Mouse (Mus musculus): ENCODE data around the gene Hydin. TPM values are rescaled to one million over a fixed set of nuclear protein-coding genes. Genes with fewer than 3 reads are reported as not detected.

The Hydin gene
- polyA plus RNA-seq, 1 experiment from 2014 or later, result 0.03 TPM

GRCm38 (mm10) chr8:110444276-110444675 is 177.5 kb downstream of the Hydin start:
- Histone ChIP-seq H3K4me3 (replicated peaks; ENCODE audit: low read depth, low read length) (no peak overlapping the region), H3K36me3 (ENCODE audit: insufficient read depth, low read length) (no peaks in the 10 kb centered on the region), H3K9me3 (replicated peaks; ENCODE audit: low read length) (no peaks in the 10 kb centered on the region), H3K9ac (ENCODE audit: low read depth, low read length) (no peak overlapping the region), H3K4me2 (ENCODE audit: low read length) (no peak overlapping the region), H3K27me3 (ENCODE audit: insufficient read depth, low read length) (no peaks in the 10 kb centered on the region), H3K4me1 (replicated peaks; ENCODE audit: insufficient read depth, low read length) (no peaks in the 10 kb centered on the region), H3K27ac (no peak overlapping the region)
- no peak for ATAC-seq (replicated peaks; ENCODE audit: low FRiP score, low read depth)
- no peak for TF ChIP-seq CTCF (IDR thresholded peaks at IDR 0.05; ENCODE audit: low read depth)
- no peak for DNase-seq (ENCODE audit: low spot score)
- WGBS, result 87% methylated on average over 2 of the region's 2 CpGs

- Histone ChIP-seq H3K4me1 (replicated peaks; ENCODE audit: insufficient read depth, low read length) (no peaks in the 10 kb centered on the region), H3K9ac (ENCODE audit: low read depth, low read length) (no peak overlapping the region), H3K27ac (no peak overlapping the region), H3K4me2 (ENCODE audit: low read length) (no peak overlapping the region), H3K9me3 (replicated peaks; ENCODE audit: low read length) (no peaks in the 10 kb centered on the region), H3K27me3 (ENCODE audit: insufficient read depth, low read length) (no peaks in the 10 kb centered on the region), H3K36me3 (ENCODE audit: insufficient read depth, low read length) (no peaks in the 10 kb centered on the region), H3K4me3 (replicated peaks; ENCODE audit: low read depth, low read length) (no peak overlapping the region)
- 91% methylated on average over 6 of the region's 6 CpGs for WGBS
- TF ChIP-seq CTCF (IDR thresholded peaks at IDR 0.05; ENCODE audit: low read depth), result no peak
- no peak for DNase-seq (ENCODE audit: low spot score)
- no peak for ATAC-seq (replicated peaks; ENCODE audit: low FRiP score, low read depth)
These were observed 183.7 kb downstream of the Hydin start for GRCm38 (mm10) chr8:110450463-110450862.

- DNase-seq (ENCODE audit: low spot score) (peak; percentile 1), ATAC-seq (replicated peaks; ENCODE audit: low FRiP score, low read depth) (no peak)
- Histone ChIP-seq H3K27ac (no peak overlapping the region), H3K36me3 (ENCODE audit: insufficient read depth, low read length) (no peaks in the 10 kb centered on the region), H3K4me1 (replicated peaks; ENCODE audit: insufficient read depth, low read length) (no peaks in the 10 kb centered on the region), H3K27me3 (ENCODE audit: insufficient read depth, low read length) (no peaks in the 10 kb centered on the region), H3K4me2 (ENCODE audit: low read length) (no peak overlapping the region), H3K4me3 (replicated peaks; ENCODE audit: low read depth, low read length) (no peak overlapping the region), H3K9ac (ENCODE audit: low read depth, low read length) (no peak overlapping the region), H3K9me3 (replicated peaks; ENCODE audit: low read length) (no peaks in the 10 kb centered on the region)
- 42% methylated on average over 4 of the region's 4 CpGs for WGBS
- TF ChIP-seq CTCF (IDR thresholded peaks at IDR 0.05; ENCODE audit: low read depth), result no peak
These were observed 187.7 kb downstream of the Hydin start for GRCm38 (mm10) chr8:110454466-110454865.

- Histone ChIP-seq H3K4me2 (ENCODE audit: low read length) (no peak overlapping the region), H3K27ac (no peak overlapping the region), H3K27me3 (ENCODE audit: insufficient read depth, low read length) (no peaks in the 10 kb centered on the region), H3K9me3 (replicated peaks; ENCODE audit: low read length) (no peaks in the 10 kb centered on the region), H3K9ac (ENCODE audit: low read depth, low read length) (no peak overlapping the region), H3K4me3 (replicated peaks; ENCODE audit: low read depth, low read length) (no peak overlapping the region), H3K36me3 (ENCODE audit: insufficient read depth, low read length) (no peaks in the 10 kb centered on the region), H3K4me1 (replicated peaks; ENCODE audit: insufficient read depth, low read length) (no peaks in the 10 kb centered on the region)
- 82% methylated on average over 4 of the region's 4 CpGs for WGBS
- TF ChIP-seq CTCF (IDR thresholded peaks at IDR 0.05; ENCODE audit: low read depth), result no peak
- DNase-seq (ENCODE audit: low spot score) (no peak), ATAC-seq (replicated peaks; ENCODE audit: low FRiP score, low read depth) (no peak)
These were observed 190.6 kb downstream of the Hydin start for GRCm38 (mm10) chr8:110457424-110457823.

- Histone ChIP-seq H3K27me3 (ENCODE audit: insufficient read depth, low read length) (no peaks in the 10 kb centered on the region), H3K27ac (no peak overlapping the region), H3K4me2 (ENCODE audit: low read length) (no peak overlapping the region), H3K4me3 (replicated peaks; ENCODE audit: low read depth, low read length) (no peak overlapping the region), H3K36me3 (ENCODE audit: insufficient read depth, low read length) (no peaks in the 10 kb centered on the region), H3K4me1 (replicated peaks; ENCODE audit: insufficient read depth, low read length) (no peaks in the 10 kb centered on the region), H3K9ac (ENCODE audit: low read depth, low read length) (no peak overlapping the region), H3K9me3 (replicated peaks; ENCODE audit: low read length) (no peaks in the 10 kb centered on the region)
- ATAC-seq (replicated peaks; ENCODE audit: low FRiP score, low read depth) (no peak), DNase-seq (ENCODE audit: low spot score) (no peak)
- 90% methylated on average over 10 of the region's 10 CpGs for WGBS
- TF ChIP-seq CTCF (IDR thresholded peaks at IDR 0.05; ENCODE audit: low read depth), result no peak
These were observed 195.9 kb downstream of the Hydin start for GRCm38 (mm10) chr8:110462627-110463208.

- no peaks in the 10 kb centered on the region for H3K9me3 ChIP-seq (replicated peaks; ENCODE audit: low read length)
- H3K9ac ChIP-seq (ENCODE audit: low read depth, low read length), result no peak overlapping the region
- H3K36me3 ChIP-seq (ENCODE audit: insufficient read depth, low read length), result no peaks in the 10 kb centered on the region
- ATAC-seq (replicated peaks; ENCODE audit: low FRiP score, low read depth), result no peak
- DNase-seq (ENCODE audit: low spot score), result no peak
- TF ChIP-seq CTCF (IDR thresholded peaks at IDR 0.05; ENCODE audit: low read depth), result no peak
- H3K4me2 ChIP-seq (ENCODE audit: low read length), result no peak overlapping the region
- no peak overlapping the region for H3K4me3 ChIP-seq (replicated peaks; ENCODE audit: low read depth, low read length)
- H3K27ac ChIP-seq, result no peak overlapping the region
- no peaks in the 10 kb centered on the region for H3K27me3 ChIP-seq (ENCODE audit: insufficient read depth, low read length)
- WGBS, result 81% methylated on average over 10 of the region's 10 CpGs
- H3K4me1 ChIP-seq (replicated peaks; ENCODE audit: insufficient read depth, low read length), result no peaks in the 10 kb centered on the region
These were observed 197.1 kb downstream of the Hydin start for GRCm38 (mm10) chr8:110463773-110464460.

Measured in kidney, postnatal 0 days (tissue).